Mouse (Mus musculus) cortical plate, adult 2 months (tissue): ENCODE results near the gene Gm9922.

Source experiments
- CTCF ChIP-seq: fragments of 200-500 bp; IDR thresholded peaks from 2 replicates; pipeline ENCODE4 v1.5.1; 2011; ENCODE audit warnings: mild to moderate bottlenecking, control low read depth, low read length; ENCODE audit not compliant: insufficient read depth; ENCODE audit errors: extremely low read depth
- POLR2A ChIP-seq: fragments of 200-500 bp; IDR thresholded peaks from 2 replicates; pipeline ENCODE4 v1.6.1; 2011; ENCODE audit warnings: mild to moderate bottlenecking, low read length, control low read depth; ENCODE audit not compliant: insufficient read depth; ENCODE audit errors: extremely low read depth

- TF ChIP-seq POLR2A (no peak), CTCF (no peak)
Measured at GRCm38 (mm10) chr14:101748436-101748835, 18.8 kb upstream of the Gm9922 start.
